Mouse (Mus musculus) spleen, adult 2 months (tissue): ENCODE results near the gene Krt1.

Experiments used
- CTCF ChIP-seq: fragments of 200-500 bp; IDR thresholded peaks from 2 replicates; pipeline ENCODE4 v1.5.1; 2011; ENCODE audit warnings: mild to moderate bottlenecking, inconsistent platforms; ENCODE audit not compliant: insufficient read depth, insufficient read length, insufficient replicate concordance; ENCODE audit errors: extremely low read depth
- POLR2A ChIP-seq: fragments of 200-500 bp; IDR thresholded peaks from 2 replicates; pipeline ENCODE4 v1.6.1; 2011; ENCODE audit warnings: low read depth, low read length, inconsistent platforms

GRCm38 (mm10) chr15:101845971-101846403, 4.6 kb downstream of the Krt1 start:
- no peak for TF ChIP-seq CTCF
- TF ChIP-seq POLR2A, result no peak
